Mouse (Mus musculus) hindbrain, embryonic 16.5 days (tissue): ENCODE measurements around the gene Spns2. TPM values are rescaled to one million over a fixed set of nuclear protein-coding genes. Genes with fewer than 3 reads are reported as not detected.

Experiments
- ATAC-seq: fragments of 200-750 bp; cut with Nextera tagmentation; 2 replicates; pipeline ENCODE4 v1.8.0; 2017; ENCODE audit warnings: moderate TSS enrichment, moderate library complexity
- H3K27ac ChIP-seq: fragments of 300-500 bp; sonication (generic); 2 replicates; pipeline ENCODE4 v1.5.1; 2014; ENCODE audit warnings: low read depth, mild to moderate bottlenecking, control low read depth, low read length, moderate library complexity
- H3K27me3 ChIP-seq: fragments of 300-500 bp; sonication (generic); replicated peaks from 2 replicates; pipeline ENCODE4 v1.6.1; 2014; ENCODE audit warnings: low read length; ENCODE audit not compliant: control insufficient read depth, insufficient read depth
- H3K36me3 ChIP-seq: fragments of 300-500 bp; sonication (generic); 2 replicates; pipeline ENCODE4 v1.6.1; 2014; ENCODE audit warnings: mild to moderate bottlenecking, low read length, moderate library complexity, mixed read lengths; ENCODE audit not compliant: control insufficient read depth, insufficient read depth
- H3K4me1 ChIP-seq: fragments of 300-500 bp; sonication (generic); 2 replicates; pipeline ENCODE4 v1.6.1; 2014; ENCODE audit warnings: low read depth, low read length; ENCODE audit not compliant: control insufficient read depth, insufficient read depth
- H3K4me2 ChIP-seq: fragments of 300-500 bp; sonication (generic); 2 replicates; pipeline ENCODE4 v1.6.1; 2014; ENCODE audit warnings: mild to moderate bottlenecking, low read length, control low read depth, moderate library complexity
- H3K4me3 ChIP-seq: fragments of 300-500 bp; sonication (generic); 2 replicates; pipeline ENCODE4 v1.5.1; 2014; ENCODE audit warnings: mild to moderate bottlenecking, low read length, control low read depth, moderate library complexity
- H3K9ac ChIP-seq: fragments of 300-500 bp; sonication (generic); 2 replicates; pipeline ENCODE4 v1.6.1; 2014; ENCODE audit warnings: low read depth, mild to moderate bottlenecking, control low read depth, low read length, moderate library complexity
- H3K9me3 ChIP-seq: fragments of 300-500 bp; sonication (generic); 2 replicates; pipeline ENCODE4 v1.6.1; 2014; ENCODE audit warnings: mild to moderate bottlenecking, low read length, moderate library complexity; ENCODE audit not compliant: control insufficient read depth
- WGBS: fragments of 180-500 bp; shearing (Covaris S2); extraction: QIAGEN DNeasy Blood & Tissue Kit; methylation state at CpG from one replicate; pipeline ENCODE4 v1.1.7; 2014; 5-methylcytosine and 5-hydroxymethylcytosine counted together
- polyA plus RNA-seq: library from polyadenylated mRNA; unstranded; fragments of >200 nt; fragmentation: Nextera tagmentation; extraction: Ambion mirVana; gene quantifications from 2 replicates; pipeline ENCODE4 v1.2.1, GENCODE M21; 2015

Gene Spns2
- polyA plus RNA-seq, 1 experiment from 2014 or later = 6.0 TPM

- WGBS = 63% methylated on average over 9 of the region's 9 CpGs
- Histone ChIP-seq H3K36me3 (no peaks in the 10 kb centered on the region), H3K27ac (no peak overlapping the region), H3K4me3 (no peak overlapping the region), H3K4me1 (peaks cover 12% of the 10 kb centered on the region), H3K9ac (no peak overlapping the region), H3K4me2 (no peak overlapping the region), H3K27me3 (peaks cover 10% of the 10 kb centered on the region), H3K9me3 (no peaks in the 10 kb centered on the region)
- ATAC-seq = no peak
These were observed 81.1 kb downstream of the Spns2 start for GRCm38 (mm10) chr11:72408451-72409170.

DNA sequence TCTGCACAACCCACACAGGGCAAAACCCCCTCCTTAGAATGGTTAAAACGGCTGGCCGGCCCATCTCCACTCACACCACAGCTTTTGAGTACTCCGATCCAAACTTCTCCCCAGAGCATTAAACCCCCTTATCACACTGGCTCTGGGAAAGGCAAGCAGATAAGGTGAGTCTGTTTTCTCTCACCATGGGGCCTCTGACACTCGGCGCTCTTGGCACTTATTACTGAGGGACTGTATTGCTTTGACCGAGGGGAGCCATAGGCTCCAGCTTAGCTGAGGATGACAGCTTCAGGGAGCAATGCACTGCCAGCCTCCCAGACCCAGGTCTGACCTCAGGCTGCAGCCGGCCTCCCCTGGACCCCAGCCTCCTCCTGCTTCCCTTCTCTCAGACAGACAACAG is 82.1 kb downstream of the Spns2 start:
- Histone ChIP-seq H3K27me3 (peaks cover 8% of the 10 kb centered on the region), H3K4me2 (no peak overlapping the region), H3K36me3 (no peaks in the 10 kb centered on the region), H3K4me1 (peaks cover 12% of the 10 kb centered on the region), H3K9me3 (no peaks in the 10 kb centered on the region), H3K27ac (no peak overlapping the region), H3K9ac (no peak overlapping the region), H3K4me3 (no peak overlapping the region)
- no peak for ATAC-seq
- 21% methylated on average over 7 of the region's 7 CpGs for WGBS

- H3K4me2 ChIP-seq = no peak overlapping the region
- H3K4me3 ChIP-seq = no peak overlapping the region
- H3K27me3 ChIP-seq = peaks cover 5% of the 10 kb centered on the region; the same call in 1 of the 2 replicates
- WGBS = 22% methylated on average over 3 of the region's 3 CpGs
- no peak overlapping the region for H3K27ac ChIP-seq
- no peak overlapping the region for H3K9ac ChIP-seq
- ATAC-seq = no peak
- peaks cover 12% of the 10 kb centered on the region for H3K4me1 ChIP-seq
- H3K9me3 ChIP-seq = no peaks in the 10 kb centered on the region
- H3K36me3 ChIP-seq = no peaks in the 10 kb centered on the region
These were observed 82.6 kb downstream of the Spns2 start for GRCm38 (mm10) chr11:72407081-72407480.

GRCm38 (mm10) chr11:72406079-72406675 is 83.5 kb downstream of the Spns2 start:
- no peak overlapping the region for H3K4me3 ChIP-seq
- H3K4me1 ChIP-seq = peaks cover 8% of the 10 kb centered on the region; the same call in 1 of the 2 replicates
- 62% methylated on average over 8 of the region's 8 CpGs for WGBS
- H3K9ac ChIP-seq = no peak overlapping the region
- H3K4me2 ChIP-seq = no peak overlapping the region
- H3K27me3 ChIP-seq = peaks cover 5% of the 10 kb centered on the region; the same call in 1 of the 2 replicates
- ATAC-seq = no peak
- H3K36me3 ChIP-seq = no peaks in the 10 kb centered on the region
- no peaks in the 10 kb centered on the region for H3K9me3 ChIP-seq
- no peak overlapping the region for H3K27ac ChIP-seq

GRCm38 (mm10) chr11:72405532-72405931 is 84.2 kb downstream of the Spns2 start:
- H3K4me1 ChIP-seq = peaks cover 1% of the 10 kb centered on the region; the same call in 1 of the 2 replicates

GRCm38 (mm10) chr11:72402969-72403368 is 86.7 kb downstream of the Spns2 start:
- no peak for ATAC-seq
- no peaks in the 10 kb centered on the region; the same call in 1 of the 2 replicates for H3K36me3 ChIP-seq
- H3K4me2 ChIP-seq = no peak overlapping the region
- H3K4me1 ChIP-seq = no peaks in the 10 kb centered on the region
- no peak overlapping the region for H3K4me3 ChIP-seq
- H3K9ac ChIP-seq = no peak overlapping the region
- H3K27ac ChIP-seq = no peak overlapping the region
- no peaks in the 10 kb centered on the region for H3K9me3 ChIP-seq
- H3K27me3 ChIP-seq = no peaks in the 10 kb centered on the region
- 93% methylated on average over 12 of the region's 12 CpGs for WGBS

More at GRCm38 (mm10) chr11:72405532-72405931, 84.2 kb downstream of the Spns2 start:
- Histone ChIP-seq H3K4me2 (no peak overlapping the region), H3K36me3 (no peaks in the 10 kb centered on the region), H3K9ac (no peak overlapping the region), H3K27ac (no peak overlapping the region), H3K27me3 (peaks cover 5% of the 10 kb centered on the region; the same call in 1 of the 2 replicates), H3K9me3 (no peaks in the 10 kb centered on the region), H3K4me3 (no peak overlapping the region)
- 65% methylated on average over 4 of the region's 4 CpGs for WGBS
- ATAC-seq = no peak

DNA sequence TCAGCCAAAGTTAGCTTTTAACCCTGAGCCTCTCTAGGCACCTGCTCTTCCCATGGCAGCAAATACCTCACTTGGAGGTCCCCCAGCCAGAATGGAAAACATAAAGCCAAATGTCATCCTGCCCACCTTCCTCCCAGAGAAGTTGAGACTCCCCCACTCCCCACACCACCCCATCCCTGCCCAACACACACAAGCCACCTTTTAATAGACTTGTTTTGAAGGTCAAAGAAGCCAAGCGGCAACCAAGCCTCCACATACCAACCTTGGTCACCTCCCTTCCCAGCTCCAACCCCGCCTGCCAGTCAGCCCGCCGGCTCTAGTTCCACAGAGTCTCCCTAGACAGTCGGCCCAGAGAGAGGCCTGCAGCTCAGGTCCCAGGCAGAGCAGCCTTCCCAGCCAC is 87.7 kb downstream of the Spns2 start:
- Histone ChIP-seq H3K27me3 (no peaks in the 10 kb centered on the region), H3K9ac (no peak overlapping the region), H3K4me3 (no peak overlapping the region), H3K27ac (no peak overlapping the region), H3K4me1 (no peaks in the 10 kb centered on the region), H3K4me2 (no peak overlapping the region), H3K9me3 (no peaks in the 10 kb centered on the region), H3K36me3 (no peaks in the 10 kb centered on the region; the same call in 1 of the 2 replicates)
- 80% methylated on average over 5 of the region's 5 CpGs for WGBS
- ATAC-seq = no peak

Other genes starting within 250 kb of the Spns2 start
- gene Slc13a5, start 222.7 kb downstream of the Spns2 start, polyA plus RNA-seq = 3.9 and 4.2 TPM in 2 replicates
- 1.1 and 2.4 TPM in 2 replicates for gene Xaf1, start 188.3 kb downstream of the Spns2 start, polyA plus RNA-seq
- gene Fbxo39, start 175.5 kb downstream of the Spns2 start, polyA plus RNA-seq = not detected in 2 replicates
- 9.0 and 9.6 TPM in 2 replicates for gene Tekt1, start 127.5 kb downstream of the Spns2 start, polyA plus RNA-seq
- 12.3 and 12.4 TPM in 2 replicates for gene Smtnl2, start 78.2 kb downstream of the Spns2 start, polyA plus RNA-seq
- not detected in 2 replicates for gene Ggt6, start 54.4 kb downstream of the Spns2 start, polyA plus RNA-seq
- gene Mybbp1a, start 48.5 kb downstream of the Spns2 start, polyA plus RNA-seq = 54.2 and 63.0 TPM in 2 replicates
- 0.09 TPM in 1 of 2 replicates, not detected in the other for gene Spns3, start 60.6 kb upstream of the Spns2 start, polyA plus RNA-seq
- gene Ube2g1, start 117.4 kb upstream of the Spns2 start, polyA plus RNA-seq = 76.5 and 82.2 TPM in 2 replicates
- gene Ankfy1, start 200.1 kb upstream of the Spns2 start, polyA plus RNA-seq = 19.8 and 25.5 TPM in 2 replicates